Mouse (Mus musculus): ENCODE measurements around the gene Pstpip1. TPM values are rescaled to one million over a fixed set of nuclear protein-coding genes. Genes with fewer than 3 reads are reported as not detected.

The Pstpip1 gene
- polyA plus RNA-seq, 1 experiment from 2014 or later, result 1.0 TPM

GRCm38 (mm10) chr9:56068630-56069029 lies 21.1 kb upstream of the Pstpip1 start:
- DNase-seq (no peak), ATAC-seq (ENCODE audit: low FRiP score, low TSS enrichment) (no peak)
- Histone ChIP-seq H3K9me3 (ENCODE audit: control insufficient read depth, low read length) (no peaks in the 10 kb centered on the region), H3K36me3 (ENCODE audit: control insufficient read depth, insufficient read depth, low read length) (peaks cover 55% of the 10 kb centered on the region), H3K4me2 (ENCODE audit: low read length) (no peak overlapping the region), H3K4me1 (ENCODE audit: control insufficient read depth, insufficient read depth, low read length) (no peaks in the 10 kb centered on the region), H3K27me3 (ENCODE audit: control insufficient read depth, insufficient read depth, low read length) (no peaks in the 10 kb centered on the region), H3K9ac (replicated peaks; ENCODE audit: low read length) (no peak overlapping the region), H3K27ac (replicated peaks; ENCODE audit: low read depth, low read length) (no peak overlapping the region), H3K4me3 (replicated peaks; ENCODE audit: low read depth, low read length) (no peak overlapping the region)
- WGBS, result 96% methylated on average over 1 of the region's 1 CpGs

- Histone ChIP-seq H3K27ac (replicated peaks; ENCODE audit: low read depth, low read length) (no peak overlapping the region), H3K27me3 (ENCODE audit: control insufficient read depth, insufficient read depth, low read length) (no peaks in the 10 kb centered on the region), H3K4me3 (replicated peaks; ENCODE audit: low read depth, low read length) (no peak overlapping the region), H3K4me2 (ENCODE audit: low read length) (no peak overlapping the region), H3K9ac (replicated peaks; ENCODE audit: low read length) (no peak overlapping the region), H3K9me3 (ENCODE audit: control insufficient read depth, low read length) (no peaks in the 10 kb centered on the region), H3K4me1 (ENCODE audit: control insufficient read depth, insufficient read depth, low read length) (no peaks in the 10 kb centered on the region), H3K36me3 (ENCODE audit: control insufficient read depth, insufficient read depth, low read length) (peaks cover 27% of the 10 kb centered on the region)
- DNase-seq (no peak), ATAC-seq (ENCODE audit: low FRiP score, low TSS enrichment) (no peak)
- 92% methylated on average over 2 of the region's 2 CpGs for WGBS
Observed at GRCm38 (mm10) chr9:56072861-56073260, 16.9 kb upstream of the Pstpip1 start.

DNA sequence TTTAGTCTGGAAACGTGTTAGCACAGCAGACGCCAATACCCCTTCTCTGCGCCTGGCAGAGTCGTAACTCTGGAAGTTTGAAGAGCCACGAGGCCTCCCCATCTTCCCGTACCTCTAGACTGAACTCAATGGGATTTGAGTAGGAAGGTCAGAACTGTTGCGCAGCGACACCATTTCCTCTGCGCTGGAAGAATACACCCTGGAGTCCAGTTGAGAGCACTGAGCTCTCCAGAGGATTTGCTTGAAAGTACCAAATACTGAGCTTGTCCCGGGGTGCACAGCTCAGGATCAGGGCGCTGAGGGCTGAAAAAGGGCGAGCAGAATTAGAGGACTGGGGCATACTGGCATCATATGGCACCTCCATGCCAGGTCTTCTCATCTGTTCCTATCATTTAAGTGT lies 14.9 kb upstream of the Pstpip1 start:
- Histone ChIP-seq H3K4me1 (ENCODE audit: control insufficient read depth, insufficient read depth, low read length) (no peaks in the 10 kb centered on the region), H3K27ac (replicated peaks; ENCODE audit: low read depth, low read length) (no peak overlapping the region), H3K9me3 (ENCODE audit: control insufficient read depth, low read length) (no peaks in the 10 kb centered on the region), H3K36me3 (ENCODE audit: control insufficient read depth, insufficient read depth, low read length) (peaks cover 36% of the 10 kb centered on the region), H3K27me3 (ENCODE audit: control insufficient read depth, insufficient read depth, low read length) (no peaks in the 10 kb centered on the region), H3K4me2 (ENCODE audit: low read length) (no peak overlapping the region), H3K9ac (replicated peaks; ENCODE audit: low read length) (no peak overlapping the region), H3K4me3 (replicated peaks; ENCODE audit: low read depth, low read length) (no peak overlapping the region)
- WGBS, result 73% methylated on average over 12 of the region's 12 CpGs
- DNase-seq, result no peak
- ATAC-seq (ENCODE audit: low FRiP score, low TSS enrichment), result no peak

DNA sequence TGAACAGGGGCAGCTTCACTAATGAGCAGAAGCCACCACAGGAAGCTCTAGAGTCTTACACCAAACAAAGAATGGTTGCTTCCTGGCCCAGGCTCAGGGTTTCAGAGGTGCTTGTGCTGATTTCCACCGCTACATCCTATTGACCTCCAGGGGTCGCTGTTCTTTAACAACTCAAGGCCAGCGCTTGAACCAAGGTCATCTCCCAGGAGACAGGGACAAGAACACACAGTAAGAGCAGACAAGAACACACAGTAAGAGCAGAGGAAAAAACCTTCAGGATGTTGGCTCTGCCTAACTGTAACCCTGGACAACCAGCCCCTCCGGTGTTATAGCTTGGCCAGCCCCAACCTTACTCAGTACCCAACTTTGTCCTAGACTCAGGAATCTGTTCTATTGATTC lies 14.5 kb upstream of the Pstpip1 start:
- H3K4me1 ChIP-seq (ENCODE audit: control insufficient read depth, insufficient read depth, low read length), result no peaks in the 10 kb centered on the region
- ATAC-seq (ENCODE audit: low FRiP score, low TSS enrichment) (no peak), DNase-seq (peak; percentile 84)
- no peaks in the 10 kb centered on the region for H3K9me3 ChIP-seq (ENCODE audit: control insufficient read depth, low read length)
- no peaks in the 10 kb centered on the region for H3K27me3 ChIP-seq (ENCODE audit: control insufficient read depth, insufficient read depth, low read length)
- no peak overlapping the region for H3K4me2 ChIP-seq (ENCODE audit: low read length)
- peaks cover 35% of the 10 kb centered on the region for H3K36me3 ChIP-seq (ENCODE audit: control insufficient read depth, insufficient read depth, low read length)
- no peak overlapping the region for H3K27ac ChIP-seq (replicated peaks; ENCODE audit: low read depth, low read length)
- H3K4me3 ChIP-seq (replicated peaks; ENCODE audit: low read depth, low read length), result no peak overlapping the region
- 8% methylated on average over 4 of the region's 4 CpGs for WGBS
- H3K9ac ChIP-seq (replicated peaks; ENCODE audit: low read length), result no peak overlapping the region

DNA sequence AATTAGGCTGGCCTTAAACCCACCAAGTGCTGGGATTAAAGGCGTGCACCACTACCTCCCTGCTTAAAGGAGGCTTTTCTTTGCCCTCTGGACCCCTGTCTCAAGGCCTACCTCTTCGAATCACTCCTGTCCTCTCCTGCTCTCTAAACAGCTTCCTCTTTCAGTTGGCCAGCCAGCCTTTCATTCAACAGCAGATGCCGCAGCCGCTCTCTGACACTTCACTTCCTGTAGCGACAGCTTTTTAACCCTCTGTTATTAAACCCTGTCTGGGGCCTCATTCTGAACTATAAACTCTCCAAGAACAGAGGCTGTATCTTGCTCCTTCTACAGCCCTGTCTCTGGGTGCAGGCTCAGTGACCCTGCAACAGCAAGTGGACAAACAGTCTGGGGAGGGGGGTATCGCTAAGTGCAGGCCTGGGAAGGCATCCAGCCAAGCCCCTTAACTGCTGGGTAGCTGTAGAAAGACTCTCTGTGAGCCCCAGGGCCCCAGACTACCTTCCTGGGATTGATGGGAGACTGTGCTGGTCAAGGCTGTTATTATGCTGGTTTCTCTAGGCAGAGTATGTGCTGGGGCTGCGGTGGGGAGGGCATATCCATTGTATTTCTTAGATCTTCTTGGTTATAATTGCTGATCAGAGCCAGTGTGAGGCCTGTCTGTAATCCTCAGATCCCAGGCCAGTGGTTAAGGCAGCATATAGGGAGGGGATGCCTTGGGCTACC lies 13.7 kb upstream of the Pstpip1 start:
- Histone ChIP-seq H3K4me1 (ENCODE audit: control insufficient read depth, insufficient read depth, low read length) (no peaks in the 10 kb centered on the region), H3K4me2 (ENCODE audit: low read length) (no peak overlapping the region), H3K9me3 (ENCODE audit: control insufficient read depth, low read length) (no peaks in the 10 kb centered on the region), H3K27me3 (ENCODE audit: control insufficient read depth, insufficient read depth, low read length) (no peaks in the 10 kb centered on the region), H3K27ac (replicated peaks; ENCODE audit: low read depth, low read length) (no peak overlapping the region), H3K9ac (replicated peaks; ENCODE audit: low read length) (no peak overlapping the region), H3K4me3 (replicated peaks; ENCODE audit: low read depth, low read length) (no peak overlapping the region), H3K36me3 (ENCODE audit: control insufficient read depth, insufficient read depth, low read length) (peaks cover 31% of the 10 kb centered on the region)
- DNase-seq (peak; percentile 15), ATAC-seq (ENCODE audit: low FRiP score, low TSS enrichment) (no peak)
- WGBS, result 70% methylated on average over 7 of the region's 7 CpGs

GRCm38 (mm10) chr9:56079587-56079986 lies 10.2 kb upstream of the Pstpip1 start:
- ATAC-seq (ENCODE audit: low FRiP score, low TSS enrichment) (no peak), DNase-seq (no peak)
- WGBS, result 89% methylated on average over 5 of the region's 5 CpGs
- Histone ChIP-seq H3K27me3 (ENCODE audit: control insufficient read depth, insufficient read depth, low read length) (no peaks in the 10 kb centered on the region), H3K4me1 (ENCODE audit: control insufficient read depth, insufficient read depth, low read length) (no peaks in the 10 kb centered on the region), H3K4me2 (ENCODE audit: low read length) (no peak overlapping the region), H3K36me3 (ENCODE audit: control insufficient read depth, insufficient read depth, low read length) (peaks cover 18% of the 10 kb centered on the region), H3K9ac (replicated peaks; ENCODE audit: low read length) (no peak overlapping the region), H3K27ac (replicated peaks; ENCODE audit: low read depth, low read length) (no peak overlapping the region), H3K9me3 (ENCODE audit: control insufficient read depth, low read length) (no peaks in the 10 kb centered on the region), H3K4me3 (replicated peaks; ENCODE audit: low read depth, low read length) (no peak overlapping the region)

- H3K4me1 ChIP-seq (ENCODE audit: control insufficient read depth, insufficient read depth, low read length), result peaks cover 7% of the 10 kb centered on the region; the same call in 1 of the 2 replicates
- H3K27ac ChIP-seq (replicated peaks; ENCODE audit: low read depth, low read length), result no peak overlapping the region
- H3K4me2 ChIP-seq (ENCODE audit: low read length), result no peak overlapping the region
- no peak overlapping the region for H3K4me3 ChIP-seq (replicated peaks; ENCODE audit: low read depth, low read length)
- 95% methylated on average over 5 of the region's 5 CpGs for WGBS
- ATAC-seq (ENCODE audit: low FRiP score, low TSS enrichment), result no peak
- H3K9me3 ChIP-seq (ENCODE audit: control insufficient read depth, low read length), result no peaks in the 10 kb centered on the region
- H3K9ac ChIP-seq (replicated peaks; ENCODE audit: low read length), result no peak overlapping the region
- no peaks in the 10 kb centered on the region for H3K27me3 ChIP-seq (ENCODE audit: control insufficient read depth, insufficient read depth, low read length)
- no peaks in the 10 kb centered on the region for H3K36me3 ChIP-seq (ENCODE audit: control insufficient read depth, insufficient read depth, low read length)
- no peak for DNase-seq
Observed at GRCm38 (mm10) chr9:56086524-56086923, 3.2 kb upstream of the Pstpip1 start.

DNA sequence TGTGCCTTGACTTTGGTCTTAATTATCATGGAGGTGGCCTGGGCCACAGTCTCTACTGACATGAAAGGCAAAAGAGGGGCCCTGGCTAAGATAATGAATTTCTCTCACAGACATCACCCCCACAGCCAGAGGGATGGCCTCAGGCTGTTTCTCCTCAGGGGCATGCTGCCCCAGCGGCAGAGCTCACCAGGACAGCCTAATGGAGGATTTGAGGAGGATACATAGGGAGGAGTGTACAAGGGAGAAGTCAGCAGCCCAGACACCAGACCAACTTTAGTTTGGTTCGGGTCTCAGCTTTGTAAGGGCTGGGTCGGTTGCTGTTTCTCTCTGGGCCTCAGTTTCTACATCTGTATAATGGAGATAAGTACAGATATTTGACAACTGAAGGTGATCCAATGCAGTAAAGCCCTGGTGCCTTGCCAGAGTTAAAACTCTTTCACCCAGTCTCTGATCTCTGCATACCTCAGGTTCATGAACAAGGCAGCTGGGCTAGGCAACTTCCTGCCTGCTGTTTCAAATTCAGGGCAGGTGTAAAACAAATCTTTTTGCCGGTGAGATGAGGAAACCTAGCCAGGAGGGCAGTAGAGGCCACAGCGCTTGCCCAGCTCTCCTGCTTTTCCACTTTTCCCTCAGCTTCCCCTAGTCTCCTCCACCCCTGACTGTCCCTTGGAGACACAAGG lies 924 bp downstream of the Pstpip1 start:
- H3K9ac ChIP-seq (replicated peaks; ENCODE audit: low read length), result no peak overlapping the region
- H3K4me2 ChIP-seq (ENCODE audit: low read length), result no peak overlapping the region
- no peaks in the 10 kb centered on the region for H3K9me3 ChIP-seq (ENCODE audit: control insufficient read depth, low read length)
- no peak overlapping the region for H3K4me3 ChIP-seq (replicated peaks; ENCODE audit: low read depth, low read length)
- DNase-seq (no peak), ATAC-seq (ENCODE audit: low FRiP score, low TSS enrichment) (no peak; the same call in 1 of the 2 replicates)
- no peaks in the 10 kb centered on the region for H3K27me3 ChIP-seq (ENCODE audit: control insufficient read depth, insufficient read depth, low read length)
- peak overlapping the region; percentile 60 for H3K27ac ChIP-seq (replicated peaks; ENCODE audit: low read depth, low read length)
- WGBS, result 75% methylated on average over 5 of the region's 5 CpGs
- peaks cover 7% of the 10 kb centered on the region; the same call in 1 of the 2 replicates for H3K4me1 ChIP-seq (ENCODE audit: control insufficient read depth, insufficient read depth, low read length)
- H3K36me3 ChIP-seq (ENCODE audit: control insufficient read depth, insufficient read depth, low read length), result no peaks in the 10 kb centered on the region

DNA sequence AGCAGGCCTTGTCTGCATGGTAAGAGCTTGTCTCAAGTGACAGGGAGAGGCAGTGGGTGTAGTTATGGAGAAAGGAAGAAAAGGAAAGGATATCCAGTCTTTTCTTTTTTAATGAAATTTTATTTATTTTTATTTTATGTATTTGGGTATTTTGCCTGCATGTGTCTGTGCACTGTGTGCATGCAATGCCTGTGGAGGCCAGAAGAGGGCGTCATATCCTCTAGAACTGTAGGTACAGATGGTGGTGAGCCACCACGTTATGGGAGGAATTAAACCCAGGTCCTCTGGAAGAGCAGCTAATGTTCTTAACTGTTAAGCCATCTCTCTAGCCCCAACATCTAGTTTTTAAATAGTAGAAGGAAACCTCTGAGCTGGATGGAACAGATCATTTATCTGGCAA lies 2.3 kb downstream of the Pstpip1 start:
- DNase-seq (no peak), ATAC-seq (ENCODE audit: low FRiP score, low TSS enrichment) (no peak)
- H3K9ac ChIP-seq (replicated peaks; ENCODE audit: low read length), result no peak overlapping the region
- H3K9me3 ChIP-seq (ENCODE audit: control insufficient read depth, low read length), result no peaks in the 10 kb centered on the region
- peaks cover 7% of the 10 kb centered on the region; the same call in 1 of the 2 replicates for H3K4me1 ChIP-seq (ENCODE audit: control insufficient read depth, insufficient read depth, low read length)
- H3K27me3 ChIP-seq (ENCODE audit: control insufficient read depth, insufficient read depth, low read length), result no peaks in the 10 kb centered on the region
- no peak overlapping the region for H3K27ac ChIP-seq (replicated peaks; ENCODE audit: low read depth, low read length)
- no peak overlapping the region for H3K4me2 ChIP-seq (ENCODE audit: low read length)
- WGBS, result 53% methylated on average over 2 of the region's 2 CpGs
- no peak overlapping the region for H3K4me3 ChIP-seq (replicated peaks; ENCODE audit: low read depth, low read length)
- H3K36me3 ChIP-seq (ENCODE audit: control insufficient read depth, insufficient read depth, low read length), result no peaks in the 10 kb centered on the region

Data from midbrain, embryonic 14.5 days (tissue).